Mouse (Mus musculus) ES-CJ7 (cell line): Measurements from ENCODE around the gene Gm614.

Source experiments
- DNase-seq: peaks from one replicate; pipeline ENCODE4 v3.0.0; 2011; ENCODE audit warnings: low read depth, low spot score

Gene Gm614

GRCm38 (mm10) chrX:101263892-101264291, at the start of gene Gm614:
Gm614 (minus strand) TSS chrX:101263992.
- DNase-seq: no peak

GRCm38 (mm10) chrX:101309299-101309698, 45.5 kb upstream of the Gm614 start:
- DNase-seq: no peak

GRCm38 (mm10) chrX:101304646-101305045, 40.9 kb upstream of the Gm614 start:
- DNase-seq: no peak

GRCm38 (mm10) chrX:101301654-101302053, 37.9 kb upstream of the Gm614 start:
- DNase-seq: no peak

GRCm38 (mm10) chrX:101300427-101301030, 36.7 kb upstream of the Gm614 start:
- DNase-seq: peak; percentile 14

- peak; percentile 7 for DNase-seq
Measured at GRCm38 (mm10) chrX:101299473-101300426, 36.0 kb upstream of the Gm614 start.

GRCm38 (mm10) chrX:101299055-101299454, 35.3 kb upstream of the Gm614 start, which contains the start of gene Nlgn3:
Nlgn3 (plus strand) TSS chrX:101299168.
- peak; percentile 9 for DNase-seq

- no peak for DNase-seq
Measured at GRCm38 (mm10) chrX:101290111-101290510, 26.3 kb upstream of the Gm614 start.

GRCm38 (mm10) chrX:101289037-101289436, 25.2 kb upstream of the Gm614 start:
- DNase-seq: no peak

GRCm38 (mm10) chrX:101288432-101288831, 24.6 kb upstream of the Gm614 start:
- no peak for DNase-seq

GRCm38 (mm10) chrX:101287543-101287942, 23.8 kb upstream of the Gm614 start:
- DNase-seq: no peak

GRCm38 (mm10) chrX:101285953-101286670, 22.3 kb upstream of the Gm614 start:
- no peak for DNase-seq

GRCm38 (mm10) chrX:101285534-101285933, 21.7 kb upstream of the Gm614 start:
- peak; percentile 58 for DNase-seq

GRCm38 (mm10) chrX:101282813-101283212, 19.0 kb upstream of the Gm614 start:
- no peak for DNase-seq

GRCm38 (mm10) chrX:101273875-101274738, 10.3 kb upstream of the Gm614 start, which contains the start of gene Med12:
Med12 (plus strand) TSS chrX:101274030.
- DNase-seq: peak; percentile 85

GRCm38 (mm10) chrX:101273410-101273809, 9.6 kb upstream of the Gm614 start:
- peak; percentile 57 for DNase-seq

GRCm38 (mm10) chrX:101268755-101269124, 4.9 kb upstream of the Gm614 start, which contains the start of gene Gm20489:
Gm20489 (minus strand) TSS chrX:101269023.
- no peak for DNase-seq

- DNase-seq: no peak
Measured at GRCm38 (mm10) chrX:101268025-101268754, 4.4 kb upstream of the Gm614 start, which contains the start of gene Il2rg. Il2rg (minus strand) TSS chrX:101268255.

- DNase-seq: no peak
Measured at GRCm38 (mm10) chrX:101266631-101267030, 2.8 kb upstream of the Gm614 start.
